Mouse (Mus musculus): Measurements from ENCODE around the gene Gm5129. TPM values are rescaled to one million over a fixed set of nuclear protein-coding genes. Genes with fewer than 3 reads are reported as not detected.

Gm5129 gene
- polyA plus RNA-seq, 1 experiment, result not detected

DNA sequence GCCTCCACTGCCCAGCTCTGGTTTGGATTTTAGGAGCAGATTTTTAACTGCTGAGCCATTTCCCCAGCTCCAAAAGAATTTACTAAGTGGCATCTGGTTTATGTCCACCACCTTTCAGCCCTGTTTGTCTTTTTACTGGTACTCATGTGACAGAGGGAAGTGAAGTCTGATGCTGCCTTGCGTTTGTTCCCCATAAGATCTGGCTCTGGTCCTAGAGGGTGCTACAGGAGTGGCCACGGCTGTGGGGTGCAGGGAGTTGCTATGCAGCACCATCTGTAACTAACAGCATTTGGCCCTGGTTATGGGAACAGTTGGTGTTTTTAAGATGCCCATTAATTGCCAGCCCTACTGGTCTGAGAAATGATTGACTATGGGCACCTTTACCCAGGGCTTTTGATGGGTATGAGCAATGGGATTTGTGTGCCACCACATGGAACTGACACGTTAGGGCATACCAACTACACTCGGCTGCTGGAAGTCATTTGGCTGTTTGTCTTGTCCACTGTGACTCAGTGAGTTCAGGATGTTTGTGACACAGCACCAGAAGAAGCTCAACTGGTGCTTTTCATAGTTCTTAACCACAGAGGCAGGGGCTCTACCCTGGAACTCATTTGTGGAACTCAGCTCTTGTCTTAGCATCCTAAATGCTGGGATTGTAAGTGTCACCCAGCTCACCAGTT is 37.1 kb upstream of the Gm5129 start:
- no peak overlapping the region for H3K27ac ChIP-seq (ENCODE audit: insufficient read depth, low read length)
- no peak for TF ChIP-seq CTCF (IDR thresholded peaks at IDR 0.05; ENCODE audit: extremely low read depth, insufficient read depth, insufficient read length, insufficient replicate concordance)
- TF ChIP-seq POLR2A (IDR thresholded peaks at IDR 0.05; ENCODE audit: low read depth, low read length), result no peak
- peaks cover 3% of the 10 kb centered on the region; the same call in 1 of the 2 replicates for H3K4me1 ChIP-seq (ENCODE audit: control insufficient read depth, insufficient read depth, insufficient read length)
- DNase-seq (ENCODE audit: low read depth in 1 of 2, low spot score in 2 of 2), result no peak
- peaks cover 3% of the 10 kb centered on the region; the same call in 1 of the 2 replicates for H3K36me3 ChIP-seq (ENCODE audit: control insufficient read depth, insufficient read depth, low read length)
- H3K27me3 ChIP-seq (ENCODE audit: control insufficient read depth, insufficient read depth, low read length), result no peaks in the 10 kb centered on the region
- no peak overlapping the region for H3K4me3 ChIP-seq (ENCODE audit: extremely low read depth, insufficient read depth, insufficient read length)
- 62% methylated on average over 4 of the region's 4 CpGs for WGBS

DNA sequence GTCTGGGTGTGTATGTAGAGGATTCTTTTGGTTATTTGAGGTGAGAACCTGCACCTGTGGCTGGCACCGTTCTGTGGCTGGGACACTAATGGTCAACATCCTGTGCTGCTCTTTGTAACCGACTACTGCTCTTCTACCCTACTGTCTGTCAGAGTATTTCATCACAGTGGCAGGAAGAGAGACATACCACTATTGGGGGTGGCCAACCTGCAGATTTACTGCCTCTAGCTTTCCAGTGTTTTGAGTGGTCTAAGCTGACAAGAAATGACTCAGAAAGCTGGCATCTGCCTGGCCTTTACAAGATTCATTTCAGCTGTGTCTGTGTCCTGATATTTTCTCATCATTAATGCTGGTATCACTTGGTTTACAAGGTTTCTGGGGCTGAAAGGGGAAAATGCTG is 36.3 kb upstream of the Gm5129 start:
- Histone ChIP-seq H3K4me1 (ENCODE audit: control insufficient read depth, insufficient read depth, insufficient read length) (peaks cover 3% of the 10 kb centered on the region; the same call in 1 of the 2 replicates), H3K27ac (ENCODE audit: insufficient read depth, low read length) (no peak overlapping the region), H3K27me3 (ENCODE audit: control insufficient read depth, insufficient read depth, low read length) (no peaks in the 10 kb centered on the region), H3K4me3 (ENCODE audit: extremely low read depth, insufficient read depth, insufficient read length) (no peak overlapping the region), H3K36me3 (ENCODE audit: control insufficient read depth, insufficient read depth, low read length) (peaks cover 5% of the 10 kb centered on the region)
- DNase-seq (ENCODE audit: low read depth in 1 of 2, low spot score in 2 of 2), result no peak
- WGBS, result 15% methylated on average over 2 of the region's 2 CpGs
- TF ChIP-seq CTCF (IDR thresholded peaks at IDR 0.05; ENCODE audit: extremely low read depth, insufficient read depth, insufficient read length, insufficient replicate concordance) (no peak), POLR2A (IDR thresholded peaks at IDR 0.05; ENCODE audit: low read depth, low read length) (no peak)

DNA sequence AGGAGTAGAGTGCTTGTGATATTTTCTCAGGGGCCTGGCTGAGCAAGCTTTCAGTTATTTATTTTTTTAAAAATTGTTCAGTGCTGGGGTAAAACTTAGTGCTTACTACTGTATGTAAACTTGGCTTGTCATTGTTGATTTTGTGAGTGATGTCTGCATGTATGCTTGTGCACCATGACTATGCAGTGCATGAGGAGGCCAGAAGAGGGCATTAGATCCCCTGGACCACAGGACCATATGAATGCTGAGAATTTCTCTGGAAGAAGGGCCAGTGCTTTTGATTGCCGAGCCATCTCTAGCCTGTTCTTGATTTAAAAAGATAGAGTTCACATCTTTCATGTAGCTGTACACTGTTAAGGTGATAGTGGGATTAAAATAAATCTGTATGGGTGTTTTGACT is 35.2 kb upstream of the Gm5129 start:
- DNase-seq (ENCODE audit: low read depth in 1 of 2, low spot score in 2 of 2), result no peak
- no peak overlapping the region for H3K27ac ChIP-seq (ENCODE audit: insufficient read depth, low read length)
- H3K4me1 ChIP-seq (ENCODE audit: control insufficient read depth, insufficient read depth, insufficient read length), result peaks cover 3% of the 10 kb centered on the region; the same call in 1 of the 2 replicates
- H3K4me3 ChIP-seq (ENCODE audit: extremely low read depth, insufficient read depth, insufficient read length), result no peak overlapping the region
- no peaks in the 10 kb centered on the region for H3K27me3 ChIP-seq (ENCODE audit: control insufficient read depth, insufficient read depth, low read length)
- WGBS, result 88% methylated on average over 1 of the region's 1 CpGs
- TF ChIP-seq POLR2A (IDR thresholded peaks at IDR 0.05; ENCODE audit: low read depth, low read length) (no peak), CTCF (IDR thresholded peaks at IDR 0.05; ENCODE audit: extremely low read depth, insufficient read depth, insufficient read length, insufficient replicate concordance) (no peak)
- H3K36me3 ChIP-seq (ENCODE audit: control insufficient read depth, insufficient read depth, low read length), result peaks cover 5% of the 10 kb centered on the region

DNA sequence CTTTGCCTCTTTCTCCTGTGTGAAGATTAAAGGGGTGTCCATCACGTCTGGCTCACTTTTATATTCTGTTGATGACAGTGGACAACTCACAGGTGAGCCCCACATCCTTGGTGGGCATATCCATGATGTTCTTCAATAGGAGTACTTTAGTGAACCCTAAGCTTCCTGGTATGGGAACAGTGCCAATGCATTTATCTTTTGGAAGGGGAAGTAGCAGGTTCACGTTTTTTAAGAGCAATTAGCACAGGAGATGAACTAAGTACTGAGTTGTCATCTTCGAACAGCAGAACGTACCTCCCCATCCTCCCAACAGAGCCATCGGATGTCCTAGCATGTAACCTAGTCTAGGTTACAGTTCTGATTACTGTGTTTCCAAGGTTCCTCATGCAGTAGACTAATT is 23.6 kb upstream of the Gm5129 start:
- TF ChIP-seq POLR2A (IDR thresholded peaks at IDR 0.05; ENCODE audit: low read depth, low read length) (no peak), CTCF (IDR thresholded peaks at IDR 0.05; ENCODE audit: extremely low read depth, insufficient read depth, insufficient read length, insufficient replicate concordance) (no peak)
- Histone ChIP-seq H3K4me3 (ENCODE audit: extremely low read depth, insufficient read depth, insufficient read length) (no peak overlapping the region), H3K27ac (ENCODE audit: insufficient read depth, low read length) (no peak overlapping the region), H3K4me1 (ENCODE audit: control insufficient read depth, insufficient read depth, insufficient read length) (no peaks in the 10 kb centered on the region), H3K27me3 (ENCODE audit: control insufficient read depth, insufficient read depth, low read length) (no peaks in the 10 kb centered on the region), H3K36me3 (ENCODE audit: control insufficient read depth, insufficient read depth, low read length) (peaks cover 23% of the 10 kb centered on the region)
- WGBS, result 83% methylated on average over 5 of the region's 5 CpGs
- DNase-seq (ENCODE audit: low read depth in 1 of 2, low spot score in 2 of 2), result no peak

DNA sequence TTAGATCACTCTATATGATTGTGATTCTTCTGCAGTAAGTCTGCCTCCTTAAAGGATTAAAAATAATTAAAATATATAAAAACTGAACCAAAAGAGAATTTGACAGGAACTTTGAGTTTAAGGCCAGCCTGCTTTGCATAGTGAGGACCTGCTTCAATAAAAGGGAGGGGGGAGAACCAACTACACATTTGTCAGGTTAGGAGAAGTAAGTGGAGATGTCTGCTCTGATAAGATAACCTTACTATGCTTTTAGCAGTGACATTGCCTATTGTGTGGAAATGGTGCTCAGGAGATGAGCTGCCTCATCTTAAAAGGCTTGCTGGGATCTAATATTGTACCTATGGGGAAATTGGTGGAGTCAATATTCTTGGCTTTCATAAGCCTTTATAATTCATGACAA is 17.2 kb upstream of the Gm5129 start:
- no peak overlapping the region for H3K4me3 ChIP-seq (ENCODE audit: extremely low read depth, insufficient read depth, insufficient read length)
- H3K27ac ChIP-seq (ENCODE audit: insufficient read depth, low read length), result no peak overlapping the region
- no peaks in the 10 kb centered on the region for H3K4me1 ChIP-seq (ENCODE audit: control insufficient read depth, insufficient read depth, insufficient read length)
- no peaks in the 10 kb centered on the region for H3K27me3 ChIP-seq (ENCODE audit: control insufficient read depth, insufficient read depth, low read length)
- H3K36me3 ChIP-seq (ENCODE audit: control insufficient read depth, insufficient read depth, low read length), result peaks cover 38% of the 10 kb centered on the region
- no peak for TF ChIP-seq CTCF (IDR thresholded peaks at IDR 0.05; ENCODE audit: extremely low read depth, insufficient read depth, insufficient read length, insufficient replicate concordance)
- no peak for TF ChIP-seq POLR2A (IDR thresholded peaks at IDR 0.05; ENCODE audit: low read depth, low read length)
- DNase-seq (ENCODE audit: low read depth in 1 of 2, low spot score in 2 of 2), result no peak

DNA sequence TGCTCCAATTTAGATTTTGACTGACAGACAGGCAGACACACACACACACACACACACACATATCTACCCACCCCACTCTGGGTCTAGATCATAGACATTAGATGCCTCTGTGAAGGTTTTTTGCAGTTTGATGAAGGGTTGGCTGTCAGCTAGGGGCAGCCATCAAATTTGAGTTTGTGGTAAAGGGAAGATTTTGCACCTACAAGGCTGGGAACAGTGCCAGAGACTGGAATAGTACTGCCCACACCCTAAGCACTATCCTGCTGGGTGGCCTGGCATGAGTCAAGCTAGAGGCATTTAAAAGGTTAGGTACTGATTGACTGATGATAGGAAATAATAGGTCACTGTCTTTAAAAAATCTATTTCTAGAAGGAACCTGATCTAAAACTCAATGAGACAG is 15.6 kb upstream of the Gm5129 start:
- H3K4me1 ChIP-seq (ENCODE audit: control insufficient read depth, insufficient read depth, insufficient read length), result no peaks in the 10 kb centered on the region
- TF ChIP-seq POLR2A (IDR thresholded peaks at IDR 0.05; ENCODE audit: low read depth, low read length) (no peak), CTCF (IDR thresholded peaks at IDR 0.05; ENCODE audit: extremely low read depth, insufficient read depth, insufficient read length, insufficient replicate concordance) (no peak)
- no peak overlapping the region for H3K4me3 ChIP-seq (ENCODE audit: extremely low read depth, insufficient read depth, insufficient read length)
- H3K27ac ChIP-seq (ENCODE audit: insufficient read depth, low read length), result no peak overlapping the region
- peaks cover 28% of the 10 kb centered on the region for H3K36me3 ChIP-seq (ENCODE audit: control insufficient read depth, insufficient read depth, low read length)
- no peak for DNase-seq (ENCODE audit: low read depth in 1 of 2, low spot score in 2 of 2)
- no peaks in the 10 kb centered on the region for H3K27me3 ChIP-seq (ENCODE audit: control insufficient read depth, insufficient read depth, low read length)

DNA sequence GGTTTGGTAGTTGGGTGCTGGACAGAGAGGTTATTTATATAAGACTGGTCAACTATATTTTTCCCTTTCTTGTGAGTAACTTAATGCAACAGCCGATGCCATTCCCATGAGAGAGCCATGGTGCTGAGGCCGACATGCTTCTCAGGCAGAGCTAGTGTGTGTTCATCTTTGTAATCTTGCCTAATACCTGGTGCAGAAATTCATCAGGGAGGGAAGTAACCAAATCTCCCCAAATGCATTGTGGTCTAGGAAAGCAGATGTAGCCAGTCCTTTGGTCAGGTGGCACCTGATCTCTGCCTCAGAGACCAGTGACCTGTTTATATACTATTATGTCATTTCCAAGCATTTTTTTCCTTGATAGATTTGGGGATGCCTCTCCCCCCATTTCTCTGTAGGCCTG is 11.9 kb upstream of the Gm5129 start:
- peaks cover 9% of the 10 kb centered on the region for H3K36me3 ChIP-seq (ENCODE audit: control insufficient read depth, insufficient read depth, low read length)
- DNase-seq (ENCODE audit: low read depth in 1 of 2, low spot score in 2 of 2), result no peak
- 93% methylated on average over 2 of the region's 2 CpGs for WGBS

More for the DNA sequence above, 11.9 kb upstream of the Gm5129 start:
- no peaks in the 10 kb centered on the region for H3K4me1 ChIP-seq (ENCODE audit: control insufficient read depth, insufficient read depth, insufficient read length)
- no peak overlapping the region for H3K4me3 ChIP-seq (ENCODE audit: extremely low read depth, insufficient read depth, insufficient read length)
- no peaks in the 10 kb centered on the region for H3K27me3 ChIP-seq (ENCODE audit: control insufficient read depth, insufficient read depth, low read length)
- no peak for TF ChIP-seq CTCF (IDR thresholded peaks at IDR 0.05; ENCODE audit: extremely low read depth, insufficient read depth, insufficient read length, insufficient replicate concordance)
- TF ChIP-seq POLR2A (IDR thresholded peaks at IDR 0.05; ENCODE audit: low read depth, low read length), result no peak
- no peak overlapping the region for H3K27ac ChIP-seq (ENCODE audit: insufficient read depth, low read length)

Data from spleen, adult 2 months (tissue).